Mouse (Mus musculus) heart, adult 9 months (tissue): ENCODE results near the gene Itpripl2.

Experiments
- DNase-seq, 2 experiments: peaks; one replicate each; pipeline ENCODE4 v3.0.0; 2022; ENCODE audit warnings: low spot score in 2 of 2

The Itpripl2 gene

DNA sequence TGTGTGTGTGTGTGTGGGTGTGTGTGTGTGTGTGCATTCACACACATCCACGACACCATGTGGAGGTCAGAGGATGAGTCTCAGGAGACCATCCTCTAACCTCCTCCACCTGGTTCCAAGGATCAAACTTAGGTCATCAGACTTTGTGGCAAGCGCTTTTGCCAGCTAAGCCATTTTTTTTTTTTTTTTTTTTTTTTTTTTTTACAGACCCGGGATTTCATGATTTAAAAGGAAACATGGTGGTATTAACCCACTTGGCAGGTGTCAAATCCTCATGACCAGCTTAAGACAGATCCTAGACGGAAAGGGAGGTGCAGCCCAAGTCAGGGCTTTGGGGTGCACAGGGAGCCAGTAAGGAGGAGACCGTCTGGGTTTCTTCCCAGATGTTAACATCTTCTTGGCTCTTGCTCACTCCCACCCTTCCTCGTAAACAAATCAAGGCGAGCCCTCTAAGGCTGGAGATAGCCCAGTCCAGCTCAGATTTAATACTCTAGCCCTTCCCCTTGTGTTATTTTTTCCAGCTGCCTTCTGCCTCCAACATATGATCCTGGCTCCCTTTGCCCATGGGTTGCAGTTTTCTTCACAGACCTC lies 47.8 kb downstream of the Itpripl2 start:
- peak; percentile 37 to 43 for DNase-seq

DNA sequence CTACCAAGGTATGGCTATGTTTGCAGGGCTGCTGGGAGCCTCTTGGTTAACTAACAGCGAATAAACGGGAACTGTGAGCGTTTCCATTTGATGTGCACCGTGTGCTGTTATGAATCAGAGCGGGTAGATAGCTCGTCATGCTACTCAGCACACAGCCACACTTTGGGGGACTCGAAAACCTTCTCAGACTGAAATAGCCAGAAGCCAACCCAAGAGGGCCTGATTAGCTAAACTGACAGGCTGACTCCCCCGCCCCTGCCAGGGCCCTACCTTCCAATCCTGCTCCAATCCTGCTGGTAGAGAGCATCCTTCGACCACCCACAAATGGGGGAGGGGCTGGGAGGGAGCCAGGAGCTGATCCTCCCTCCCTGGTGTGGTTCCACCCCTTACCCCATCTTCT lies 48.4 kb downstream of the Itpripl2 start:
- no peak for DNase-seq

DNA sequence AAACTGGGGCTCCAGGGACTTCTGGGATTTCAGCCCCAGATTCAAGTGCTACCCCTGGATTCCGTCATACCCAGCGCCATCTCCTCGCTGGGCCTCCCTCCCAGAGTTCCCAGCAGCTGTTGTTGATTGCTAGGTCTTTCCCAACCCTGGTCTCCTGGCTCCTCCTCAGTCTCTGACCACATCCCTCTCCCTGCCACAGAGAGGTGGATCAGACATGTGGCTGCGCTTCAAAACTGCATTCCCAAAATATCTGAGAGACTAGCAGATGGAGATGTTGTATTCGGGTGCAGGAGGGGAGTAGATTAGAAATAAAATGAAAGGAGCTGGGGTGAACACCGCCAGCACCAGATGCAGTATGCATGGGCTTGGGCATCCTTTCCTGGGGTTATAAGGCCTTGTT lies 50.2 kb downstream of the Itpripl2 start:
- peak; percentile 74 for DNase-seq

DNA sequence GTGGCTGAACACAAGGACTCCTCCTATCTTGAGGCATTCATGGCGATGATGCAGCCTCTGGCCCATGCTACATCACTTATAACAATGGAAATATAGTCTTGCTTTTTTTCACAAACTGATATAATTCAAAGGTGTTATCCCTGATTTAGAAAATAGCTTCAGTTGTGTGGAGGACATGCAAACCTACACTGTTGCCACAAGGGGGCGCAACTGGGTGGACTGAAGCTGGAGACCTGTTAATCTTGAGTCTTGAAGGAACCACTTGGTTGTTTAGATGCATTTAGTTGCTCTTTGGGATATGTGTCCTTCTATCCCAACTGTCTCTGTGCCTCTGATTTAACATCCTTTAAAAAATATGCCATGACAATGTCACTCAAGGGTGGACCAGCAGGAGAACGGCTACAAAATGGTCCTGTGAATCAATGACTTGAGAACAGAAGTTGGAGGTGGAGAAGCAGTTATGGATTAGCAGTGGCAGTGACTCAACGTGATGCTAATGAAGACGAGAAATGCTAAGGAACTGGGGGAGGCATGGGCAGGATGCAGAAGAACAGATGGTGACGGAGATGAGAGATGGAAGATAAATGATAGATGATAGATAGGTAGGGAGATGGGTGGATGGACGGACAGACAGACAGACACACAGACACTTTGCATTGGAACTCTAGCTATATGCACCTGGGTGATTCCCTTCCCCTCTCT lies 54.5 kb downstream of the Itpripl2 start:
- no peak for DNase-seq
